Mouse (Mus musculus) midbrain, embryonic 11.5 days (tissue): ENCODE data around the gene Pdhx. TPM values are rescaled to one million over a fixed set of nuclear protein-coding genes. Genes with fewer than 3 reads are reported as not detected.
A peak's percentile ranks its signal among the peaks of the same experiment; 100 is the strongest.

Experiments
- ATAC-seq: fragments of 200-750 bp; cut with Nextera tagmentation; 2 replicates; pipeline ENCODE4 v1.8.0; 2017; ENCODE audit warnings: moderate TSS enrichment, moderate library complexity; ENCODE audit not compliant: low FRiP score
- DNase-seq: peaks from one replicate; pipeline ENCODE4 v3.0.0; 2015; ENCODE audit warnings: low spot score; ENCODE audit errors: missing footprints
- H3K27ac ChIP-seq: fragments of 300-500 bp; sonication (generic); 2 replicates; pipeline ENCODE4 v1.5.1; 2014; ENCODE audit warnings: low read depth, low read length
- H3K27me3 ChIP-seq: fragments of 300-500 bp; sonication (generic); 2 replicates; pipeline ENCODE4 v1.6.1; 2014; ENCODE audit warnings: mild to moderate bottlenecking, low read length, moderate library complexity, mixed read lengths; ENCODE audit not compliant: control insufficient read depth, insufficient read depth
- H3K36me3 ChIP-seq: fragments of 300-500 bp; sonication (generic); 2 replicates; pipeline ENCODE4 v1.6.1; 2014; ENCODE audit warnings: mild to moderate bottlenecking, low read length, moderate library complexity, mixed read lengths; ENCODE audit not compliant: control insufficient read depth, insufficient read depth
- H3K4me1 ChIP-seq: fragments of 300-500 bp; sonication (generic); 2 replicates; pipeline ENCODE4 v1.6.1; 2014; ENCODE audit warnings: low read length; ENCODE audit not compliant: control insufficient read depth, insufficient read depth
- H3K4me2 ChIP-seq: fragments of 300-500 bp; sonication (generic); 2 replicates; pipeline ENCODE4 v1.6.1; 2014; ENCODE audit warnings: mild to moderate bottlenecking, moderate library complexity
- H3K4me3 ChIP-seq: fragments of 300-500 bp; sonication (generic); 2 replicates; pipeline ENCODE4 v1.5.1; 2014; ENCODE audit warnings: low read depth, low read length
- H3K9ac ChIP-seq: fragments of 300-500 bp; sonication (generic); 2 replicates; pipeline ENCODE4 v1.6.1; 2014; ENCODE audit warnings: low read length
- H3K9me3 ChIP-seq: fragments of 300-500 bp; sonication (generic); 2 replicates; pipeline ENCODE4 v1.6.1; 2016; ENCODE audit warnings: low read length; ENCODE audit not compliant: control insufficient read depth
- WGBS: fragments of 180-500 bp; shearing (Covaris S2); extraction: QIAGEN DNeasy Blood & Tissue Kit; methylation state at CpG from one replicate; pipeline ENCODE4 v1.1.7; 2014; 5-methylcytosine and 5-hydroxymethylcytosine counted together
- polyA plus RNA-seq: library from polyadenylated mRNA; unstranded; fragments of >200 nt; fragmentation: Nextera tagmentation; extraction: Ambion mirVana; gene quantifications from 2 replicates; pipeline ENCODE4 v1.2.1, GENCODE M21; 2014

The Pdhx gene
- polyA plus RNA-seq, result 54.4 and 57.7 TPM in 2 replicates

DNA sequence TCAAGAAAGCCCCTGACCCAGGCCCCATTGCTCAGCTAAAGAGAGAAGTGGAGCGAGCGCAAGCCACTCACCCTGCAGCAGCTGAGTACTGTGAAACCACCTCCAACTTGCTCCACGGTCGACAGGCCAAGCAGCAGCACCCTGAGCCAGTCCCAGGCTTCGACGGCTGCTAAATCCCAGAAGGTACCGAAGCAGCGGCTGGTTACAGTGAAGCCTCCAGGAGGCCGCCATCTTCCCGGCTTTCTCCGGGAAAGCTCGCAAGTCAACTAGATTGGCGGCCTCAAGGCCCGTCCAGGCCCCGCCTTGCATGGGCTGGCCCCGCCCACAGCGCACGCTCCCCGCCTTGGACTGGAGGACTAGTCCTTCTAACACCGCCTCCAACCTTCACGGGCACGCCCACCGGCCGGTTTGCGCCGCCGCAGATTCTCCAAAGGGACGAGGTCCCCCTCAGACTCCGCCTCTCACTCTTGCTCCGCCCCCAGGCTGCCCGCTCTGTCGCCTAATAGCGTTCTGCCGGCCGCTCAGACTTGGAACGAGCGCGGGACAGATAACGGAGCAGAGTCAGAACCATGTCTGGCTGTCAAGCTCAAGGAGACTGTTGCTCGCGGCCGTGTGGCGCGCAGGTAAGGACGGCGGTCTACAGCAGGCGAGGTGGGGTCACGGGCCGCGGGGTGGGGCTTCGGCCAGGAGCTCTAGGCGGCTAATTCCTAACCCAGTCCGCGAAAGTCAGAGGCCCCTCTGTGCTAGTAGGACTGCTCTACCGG is at the start of gene Pdhx, which contains the start of gene Apip:
Pdhx (minus strand) TSS at position 295 of the 764 bp plus-strand sequence.
Apip (plus strand) TSS at position 457 of the 764 bp plus-strand sequence.
- no peaks in the 10 kb centered on the region for H3K9me3 ChIP-seq
- no peaks in the 10 kb centered on the region for H3K27me3 ChIP-seq
- H3K9ac ChIP-seq, result peak within 1 kb of the TSS; percentile 71
- H3K4me2 ChIP-seq, result peak within 1 kb of the TSS; percentile 47
- no peaks in the 10 kb centered on the region for H3K36me3 ChIP-seq
- H3K4me1 ChIP-seq, result peaks cover 15% of the 10 kb centered on the region; the same call in 1 of the 2 replicates
- peak; percentile 100 for DNase-seq
- peak within 1 kb of the TSS; percentile 55 for H3K4me3 ChIP-seq
- no peak within 1 kb of the TSS for H3K27ac ChIP-seq
- whole genome bisulfite sequencing, result under 1% methylated on average over 55 of the region's 55 CpGs
- ATAC-seq, result peak; percentile 100

GRCm38 (mm10) chr2:103119197-103119854 is 46.0 kb upstream of the Pdhx start:
- Histone ChIP-seq H3K36me3 (no peaks in the 10 kb centered on the region), H3K27me3 (no peaks in the 10 kb centered on the region), H3K27ac (no peak overlapping the region), H3K4me1 (no peaks in the 10 kb centered on the region), H3K4me2 (no peak overlapping the region), H3K4me3 (no peak overlapping the region), H3K9me3 (no peaks in the 10 kb centered on the region), H3K9ac (no peak overlapping the region)
- DNase-seq (no peak), ATAC-seq (no peak)
- WGBS, result 90% methylated on average over 7 of the region's 7 CpGs

- no peak for DNase-seq
- Histone ChIP-seq H3K4me1 (no peaks in the 10 kb centered on the region), H3K9me3 (no peaks in the 10 kb centered on the region), H3K9ac (no peak overlapping the region), H3K27me3 (no peaks in the 10 kb centered on the region), H3K4me3 (no peak overlapping the region), H3K4me2 (no peak overlapping the region), H3K36me3 (no peaks in the 10 kb centered on the region), H3K27ac (no peak overlapping the region)
- 77% methylated on average over 6 of the region's 6 CpGs for WGBS
- no peak for ATAC-seq
These were observed 45.2 kb upstream of the Pdhx start for GRCm38 (mm10) chr2:103118324-103119196.

DNA sequence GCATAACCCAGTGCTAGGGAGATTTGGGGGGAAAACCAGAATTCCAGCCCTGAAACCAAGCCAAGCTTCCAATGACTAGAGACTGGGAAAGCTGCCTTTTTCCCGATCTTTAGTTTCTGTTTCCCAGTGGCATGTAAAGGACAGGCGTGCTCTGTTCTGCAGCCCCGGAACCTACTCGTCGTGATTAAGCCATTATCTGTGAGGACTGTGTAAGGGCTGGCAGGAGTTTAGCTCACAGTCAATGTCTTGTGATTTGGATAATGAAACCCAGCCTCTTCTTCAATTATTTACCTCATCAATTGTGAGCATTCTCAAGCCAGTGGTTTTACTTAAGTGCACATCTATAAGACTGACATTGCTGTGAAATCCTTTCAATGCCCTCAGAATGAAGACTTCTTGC is 43.9 kb upstream of the Pdhx start:
- H3K4me3 ChIP-seq, result no peak overlapping the region
- H3K27ac ChIP-seq, result no peak overlapping the region
- DNase-seq (no peak), ATAC-seq (no peak)
- H3K9ac ChIP-seq, result no peak overlapping the region
- no peaks in the 10 kb centered on the region for H3K36me3 ChIP-seq
- no peaks in the 10 kb centered on the region for H3K4me1 ChIP-seq
- WGBS, result 90% methylated on average over 5 of the region's 5 CpGs
- H3K4me2 ChIP-seq, result no peak overlapping the region
- no peaks in the 10 kb centered on the region for H3K9me3 ChIP-seq
- no peaks in the 10 kb centered on the region for H3K27me3 ChIP-seq

DNA sequence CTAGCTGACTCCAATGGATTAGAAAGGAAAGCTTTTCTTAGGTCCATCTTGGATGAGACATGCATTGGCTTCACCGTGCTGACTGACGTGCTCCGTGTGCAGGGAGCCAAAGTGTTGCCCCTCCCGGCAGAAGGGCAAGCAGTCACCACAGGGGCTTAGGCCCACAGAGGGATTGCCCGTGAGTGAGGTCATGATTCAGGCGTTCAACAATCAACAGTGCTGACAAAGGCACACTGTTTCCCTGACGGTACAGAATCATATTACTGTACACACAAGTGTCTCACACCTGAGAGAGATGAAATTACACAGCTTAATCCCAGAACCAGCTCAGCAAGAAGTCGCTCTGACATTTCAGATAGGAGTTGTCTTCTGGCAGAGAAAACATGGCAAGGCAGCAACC is 38.4 kb upstream of the Pdhx start:
- H3K4me1 ChIP-seq, result no peaks in the 10 kb centered on the region
- H3K4me2 ChIP-seq, result no peak overlapping the region
- 70% methylated on average over 8 of the region's 8 CpGs for WGBS
- no peaks in the 10 kb centered on the region for H3K27me3 ChIP-seq
- H3K9ac ChIP-seq, result no peak overlapping the region
- DNase-seq (no peak), ATAC-seq (no peak)
- no peaks in the 10 kb centered on the region for H3K36me3 ChIP-seq
- no peak overlapping the region for H3K27ac ChIP-seq
- no peaks in the 10 kb centered on the region for H3K9me3 ChIP-seq
- H3K4me3 ChIP-seq, result no peak overlapping the region

- ATAC-seq, result no peak
- Histone ChIP-seq H3K9ac (no peak overlapping the region), H3K4me3 (no peak overlapping the region), H3K4me2 (no peak overlapping the region), H3K9me3 (no peaks in the 10 kb centered on the region), H3K36me3 (no peaks in the 10 kb centered on the region), H3K4me1 (no peaks in the 10 kb centered on the region), H3K27me3 (no peaks in the 10 kb centered on the region), H3K27ac (no peak overlapping the region)
- DNase-seq, result no peak
- 93% methylated on average over 2 of the region's 2 CpGs for WGBS
These were observed 32.9 kb upstream of the Pdhx start for GRCm38 (mm10) chr2:103106172-103106571.

GRCm38 (mm10) chr2:103102595-103102994 is 29.3 kb upstream of the Pdhx start:
- H3K36me3 ChIP-seq, result no peaks in the 10 kb centered on the region
- WGBS, result 76% methylated on average over 5 of the region's 5 CpGs
- no peak overlapping the region for H3K27ac ChIP-seq
- no peaks in the 10 kb centered on the region for H3K27me3 ChIP-seq
- ATAC-seq (no peak), DNase-seq (no peak)
- H3K4me2 ChIP-seq, result no peak overlapping the region
- H3K4me3 ChIP-seq, result no peak overlapping the region
- H3K9me3 ChIP-seq, result no peaks in the 10 kb centered on the region
- H3K4me1 ChIP-seq, result no peaks in the 10 kb centered on the region
- no peak overlapping the region for H3K9ac ChIP-seq

GRCm38 (mm10) chr2:103089521-103089920 is 16.2 kb upstream of the Pdhx start:
- no peak overlapping the region for H3K9ac ChIP-seq
- H3K27ac ChIP-seq, result no peak overlapping the region
- H3K4me3 ChIP-seq, result no peak overlapping the region
- no peaks in the 10 kb centered on the region for H3K4me1 ChIP-seq
- 56% methylated on average over 6 of the region's 6 CpGs for WGBS
- DNase-seq (no peak), ATAC-seq (peak; percentile 57; the same call in 1 of the 2 replicates)
- no peaks in the 10 kb centered on the region for H3K27me3 ChIP-seq
- H3K9me3 ChIP-seq, result no peaks in the 10 kb centered on the region
- no peaks in the 10 kb centered on the region; the same call in 1 of the 2 replicates for H3K36me3 ChIP-seq
- no peak overlapping the region for H3K4me2 ChIP-seq
